Mouse (Mus musculus) stomach, postnatal 0 days (tissue): Measurements from ENCODE around the gene Pno1. TPM values are rescaled to one million over a fixed set of nuclear protein-coding genes. Genes with fewer than 3 reads are reported as not detected.

Source experiments
- ATAC-seq: fragments of 200-750 bp; cut with Nextera tagmentation; 2 replicates; pipeline ENCODE4 v1.8.0; 2017; ENCODE audit not compliant: low FRiP score, low TSS enrichment
- DNase-seq: peaks from one replicate; pipeline ENCODE4 v3.0.0-alpha.2; 2016; ENCODE audit warnings: low spot score
- H3K27ac ChIP-seq: fragments of 300-500 bp; sonication (generic); replicated peaks from 2 replicates; pipeline ENCODE4 v1.5.1; 2014; ENCODE audit warnings: mild to moderate bottlenecking, control low read depth
- H3K27me3 ChIP-seq: fragments of 300-500 bp; sonication (generic); 2 replicates; pipeline ENCODE4 v1.6.1; 2014; ENCODE audit warnings: low read length; ENCODE audit not compliant: control insufficient read depth, insufficient read depth
- H3K36me3 ChIP-seq: fragments of 300-500 bp; sonication (generic); 2 replicates; pipeline ENCODE4 v1.6.1; 2014; ENCODE audit warnings: low read length, mixed read lengths; ENCODE audit not compliant: control insufficient read depth, insufficient read depth
- H3K4me1 ChIP-seq: fragments of 300-500 bp; sonication (generic); replicated peaks from 2 replicates; pipeline ENCODE4 v1.6.1; 2014; ENCODE audit warnings: antibody characterized with exemption; ENCODE audit not compliant: control insufficient read depth, insufficient read depth
- H3K4me2 ChIP-seq: fragments of 300-500 bp; sonication (generic); replicated peaks from 2 replicates; pipeline ENCODE4 v1.6.1; 2014; ENCODE audit warnings: low read depth, mild to moderate bottlenecking, control low read depth, moderate library complexity
- H3K4me3 ChIP-seq: fragments of 300-500 bp; sonication (generic); 2 replicates; pipeline ENCODE4 v1.5.1; 2014; ENCODE audit warnings: low read depth, low read length, control low read depth
- H3K9ac ChIP-seq: fragments of 300-500 bp; sonication (generic); 2 replicates; pipeline ENCODE4 v1.6.1; 2014; ENCODE audit warnings: mild to moderate bottlenecking, low read length, control low read depth, mixed read lengths
- H3K9me3 ChIP-seq: fragments of 300-500 bp; sonication (generic); 2 replicates; pipeline ENCODE4 v1.6.1; 2016; ENCODE audit warnings: low read length; ENCODE audit not compliant: control insufficient read depth
- CTCF ChIP-seq: IDR thresholded peaks from 2 replicates; pipeline ENCODE4 v1.5.1; 2016; ENCODE audit warnings: antibody characterized with exemption, low read depth, mild to moderate bottlenecking, moderate library complexity
- EP300 ChIP-seq: optimal IDR thresholded peaks from 2 replicates; pipeline ENCODE3; 2016; ENCODE audit warnings: antibody characterized with exemption
- WGBS: fragments of 180-500 bp; shearing (Covaris S2); extraction: QIAGEN DNeasy Blood & Tissue Kit; methylation state at CpG from one replicate; pipeline ENCODE4 v1.1.7; 2014; 5-methylcytosine and 5-hydroxymethylcytosine counted together
- polyA plus RNA-seq: library from polyadenylated mRNA; unstranded; fragments of >200 nt; fragmentation: Nextera tagmentation; extraction: Ambion mirVana; gene quantifications from 2 replicates; pipeline ENCODE4 v1.2.1, GENCODE M21; 2015

Gene Pno1
- polyA plus RNA-seq, 1 experiment from 2014 or later = 60.4 TPM

GRCm38 (mm10) chr11:17236449-17237037 is 25.2 kb upstream of the Pno1 start:
- Histone ChIP-seq H3K9ac (no peak overlapping the region), H3K27me3 (no peaks in the 10 kb centered on the region), H3K27ac (no peak overlapping the region), H3K36me3 (peaks cover 7% of the 10 kb centered on the region; the same call in 1 of the 2 replicates), H3K9me3 (no peaks in the 10 kb centered on the region), H3K4me1 (no peaks in the 10 kb centered on the region), H3K4me3 (no peak overlapping the region), H3K4me2 (no peak overlapping the region)
- ATAC-seq (no peak), DNase-seq (no peak)
- TF ChIP-seq EP300 (no peak), CTCF (no peak)
- WGBS = 76% methylated on average over 5 of the region's 5 CpGs

GRCm38 (mm10) chr11:17232792-17233191 is 21.4 kb upstream of the Pno1 start:
- Histone ChIP-seq H3K4me1 (no peaks in the 10 kb centered on the region), H3K27me3 (no peaks in the 10 kb centered on the region), H3K4me3 (no peak overlapping the region), H3K9me3 (no peaks in the 10 kb centered on the region), H3K4me2 (no peak overlapping the region), H3K9ac (no peak overlapping the region), H3K36me3 (peaks cover 7% of the 10 kb centered on the region; the same call in 1 of the 2 replicates), H3K27ac (no peak overlapping the region)
- 58% methylated on average over 5 of the region's 5 CpGs for WGBS
- DNase-seq (no peak), ATAC-seq (no peak)
- TF ChIP-seq EP300 (no peak), CTCF (no peak)

- H3K27ac ChIP-seq = no peak overlapping the region
- H3K4me3 ChIP-seq = no peak overlapping the region
- TF ChIP-seq EP300 (no peak), CTCF (no peak)
- H3K9ac ChIP-seq = no peak overlapping the region
- DNase-seq (no peak), ATAC-seq (no peak)
- H3K27me3 ChIP-seq = no peaks in the 10 kb centered on the region
- peaks cover under 1% of the 10 kb centered on the region; the same call in 1 of the 2 replicates for H3K36me3 ChIP-seq
- no peaks in the 10 kb centered on the region for H3K4me1 ChIP-seq
- no peak overlapping the region for H3K4me2 ChIP-seq
- no peaks in the 10 kb centered on the region for H3K9me3 ChIP-seq
- 92% methylated on average over 8 of the region's 8 CpGs for WGBS
These were observed 9.8 kb upstream of the Pno1 start for GRCm38 (mm10) chr11:17221126-17221525.

GRCm38 (mm10) chr11:17215475-17215874 is 4.1 kb upstream of the Pno1 start:
- no peaks in the 10 kb centered on the region for H3K27me3 ChIP-seq
- H3K9me3 ChIP-seq = no peaks in the 10 kb centered on the region
- no peak overlapping the region for H3K27ac ChIP-seq
- no peak for ATAC-seq
- no peak overlapping the region for H3K9ac ChIP-seq
- no peak overlapping the region for H3K4me2 ChIP-seq
- H3K4me3 ChIP-seq = no peak overlapping the region
- no peaks in the 10 kb centered on the region; the same call in none of the 2 replicates for H3K4me1 ChIP-seq
- DNase-seq = no peak
- whole genome bisulfite sequencing = 87% methylated on average over 3 of the region's 3 CpGs
- H3K36me3 ChIP-seq = no peaks in the 10 kb centered on the region
- TF ChIP-seq CTCF (no peak), EP300 (no peak)

GRCm38 (mm10) chr11:17212903-17213509 is 1.6 kb upstream of the Pno1 start:
- ATAC-seq = no peak
- H3K9me3 ChIP-seq = no peaks in the 10 kb centered on the region

GRCm38 (mm10) chr11:17212141-17212495 is 750 bp upstream of the Pno1 start:
- H3K27ac ChIP-seq = peak overlapping the region; percentile 83
- 3% methylated on average over 10 of the region's 10 CpGs for WGBS
- no peak for ATAC-seq

More at GRCm38 (mm10) chr11:17212903-17213509, 1.6 kb upstream of the Pno1 start:
- no peak overlapping the region for H3K4me3 ChIP-seq
- H3K27ac ChIP-seq = no peak overlapping the region
- no peaks in the 10 kb centered on the region for H3K27me3 ChIP-seq
- no peaks in the 10 kb centered on the region; the same call in none of the 2 replicates for H3K4me1 ChIP-seq
- peak overlapping the region; percentile 71 for H3K4me2 ChIP-seq
- no peaks in the 10 kb centered on the region for H3K36me3 ChIP-seq
- no peak overlapping the region; the same call in 1 of the 2 replicates for H3K9ac ChIP-seq
- TF ChIP-seq CTCF = no peak
- DNase-seq = no peak
- 45% methylated on average over 5 of the region's 5 CpGs for WGBS

More at GRCm38 (mm10) chr11:17212141-17212495, 750 bp upstream of the Pno1 start:
- H3K9ac ChIP-seq = peak overlapping the region; percentile 85
- H3K4me2 ChIP-seq = peak overlapping the region; percentile 71
- no peaks in the 10 kb centered on the region; the same call in none of the 2 replicates for H3K4me1 ChIP-seq
- TF ChIP-seq EP300 = no peak
- TF ChIP-seq CTCF = no peak
- H3K4me3 ChIP-seq = peak overlapping the region; percentile 90
- no peaks in the 10 kb centered on the region for H3K27me3 ChIP-seq
- DNase-seq = no peak
- no peaks in the 10 kb centered on the region for H3K36me3 ChIP-seq
- H3K9me3 ChIP-seq = no peaks in the 10 kb centered on the region
